Mouse (Mus musculus) kidney, adult 2 months (tissue): ENCODE data around the gene Rasgrp3. TPM values are rescaled to one million over a fixed set of nuclear protein-coding genes. Genes with fewer than 3 reads are reported as not detected.
A peak's percentile ranks its signal among the peaks of the same experiment; 100 is the strongest.

ENCODE experiments used
- DNase-seq: peaks from one replicate; pipeline ENCODE4 v3.0.0; 2021
- H3K27ac ChIP-seq: fragments of 200-500 bp; 2 replicates; pipeline ENCODE4 v1.5.1; 2012; ENCODE audit warnings: low read depth, low read length, control low read depth, inconsistent platforms; ENCODE audit not compliant: insufficient read depth
- H3K27me3 ChIP-seq: fragments of 200-500 bp; replicated peaks from 2 replicates; pipeline ENCODE4 v1.6.1; 2012; ENCODE audit warnings: mild to moderate bottlenecking, moderate library complexity, low read length, inconsistent platforms; ENCODE audit not compliant: control insufficient read depth, insufficient read depth
- H3K36me3 ChIP-seq: fragments of 200-500 bp; 2 replicates; pipeline ENCODE4 v1.6.1; 2012; ENCODE audit warnings: mild to moderate bottlenecking, moderate library complexity, low read length, inconsistent platforms; ENCODE audit not compliant: control insufficient read depth, insufficient read depth
- H3K4me1 ChIP-seq: fragments of 200-500 bp; 2 replicates; pipeline ENCODE4 v1.6.1; 2011; ENCODE audit warnings: low read length; ENCODE audit not compliant: control insufficient read depth, insufficient read depth
- H3K4me3 ChIP-seq: fragments of 200-500 bp; 2 replicates; pipeline ENCODE4 v1.5.1; 2011; ENCODE audit warnings: mild to moderate bottlenecking, low read depth, low read length, control low read depth; ENCODE audit not compliant: insufficient read depth
- CTCF ChIP-seq: fragments of 200-500 bp; conservative IDR thresholded peaks from 2 replicates; pipeline ENCODE4 v1.5.1; 2011; ENCODE audit warnings: low read depth, mild to moderate bottlenecking, control low read depth, low read length, moderate library complexity, mixed read lengths; ENCODE audit not compliant: insufficient read depth, insufficient read length
- POLR2A ChIP-seq: fragments of 200-500 bp; IDR thresholded peaks from one replicate; pipeline ENCODE4 v1.6.1; 2011; ENCODE audit warnings: low read depth, low read length, control low read depth
- WGBS: fragments of 180-500 bp; shearing (Covaris S2); methylation state at CpG from one replicate; pipeline ENCODE4 v1.1.7; 2018; 5-methylcytosine and 5-hydroxymethylcytosine counted together
- polyA plus RNA-seq: library from polyadenylated mRNA; depleted of rRNA; stranded (reverse); fragments of >200 nt; gene quantifications from 2 replicates; pipeline ENCODE4 v1.2.3, GENCODE M21; 2012

Rasgrp3 gene
- polyA plus RNA-seq, 1 experiment = 9.2 TPM

DNA sequence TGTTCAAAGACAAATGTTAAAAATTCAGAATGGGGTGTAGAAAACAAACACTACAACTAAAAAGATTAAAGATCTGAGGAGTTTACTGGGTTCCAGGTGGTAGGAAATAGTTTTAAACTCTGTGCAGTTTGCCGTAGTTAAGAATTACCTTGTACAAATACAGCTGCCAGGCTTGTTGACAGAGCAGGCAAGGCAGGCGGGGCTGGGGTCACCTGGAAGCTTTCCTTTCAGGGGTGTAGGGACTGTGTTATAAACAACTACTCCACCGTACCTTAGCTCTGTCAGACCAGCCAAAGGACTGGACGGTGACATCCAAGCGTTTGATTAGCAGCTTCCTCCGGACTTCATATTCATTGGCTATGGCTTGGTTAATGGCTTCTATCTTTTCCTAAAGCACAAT lies 103.4 kb downstream of the Rasgrp3 start:
- H3K4me3 ChIP-seq = no peak overlapping the region
- H3K27ac ChIP-seq = no peak overlapping the region
- no peaks in the 10 kb centered on the region for H3K36me3 ChIP-seq
- no peak for DNase-seq
- WGBS = 77% methylated on average over 6 of the region's 6 CpGs
- no peaks in the 10 kb centered on the region for H3K4me1 ChIP-seq
- H3K27me3 ChIP-seq = no peaks in the 10 kb centered on the region
- TF ChIP-seq CTCF (no peak), POLR2A (no peak)

DNA sequence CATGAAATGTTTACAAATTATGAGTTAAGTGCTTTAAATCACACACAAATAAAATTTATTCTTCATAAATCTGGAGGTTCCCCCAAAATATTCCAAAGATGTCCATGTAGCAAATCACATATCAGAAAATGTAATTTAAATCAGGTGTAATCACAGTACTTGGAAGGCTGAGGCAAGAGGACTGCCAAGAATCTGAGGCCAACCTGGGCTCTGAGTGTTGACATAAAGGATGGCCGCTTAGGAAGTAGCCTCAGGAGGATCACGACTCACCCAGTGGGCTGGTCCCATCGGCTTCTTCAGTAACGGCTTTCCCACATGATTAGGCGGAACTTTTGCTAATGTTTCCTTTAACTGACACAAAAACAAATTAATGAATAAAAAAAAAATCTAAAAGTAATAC lies 104.1 kb downstream of the Rasgrp3 start:
- Histone ChIP-seq H3K36me3 (no peaks in the 10 kb centered on the region), H3K4me3 (no peak overlapping the region), H3K27me3 (no peaks in the 10 kb centered on the region), H3K4me1 (no peaks in the 10 kb centered on the region), H3K27ac (no peak overlapping the region)
- DNase-seq = no peak
- TF ChIP-seq POLR2A (no peak), CTCF (no peak)
- 80% methylated on average over 5 of the region's 5 CpGs for WGBS

DNA sequence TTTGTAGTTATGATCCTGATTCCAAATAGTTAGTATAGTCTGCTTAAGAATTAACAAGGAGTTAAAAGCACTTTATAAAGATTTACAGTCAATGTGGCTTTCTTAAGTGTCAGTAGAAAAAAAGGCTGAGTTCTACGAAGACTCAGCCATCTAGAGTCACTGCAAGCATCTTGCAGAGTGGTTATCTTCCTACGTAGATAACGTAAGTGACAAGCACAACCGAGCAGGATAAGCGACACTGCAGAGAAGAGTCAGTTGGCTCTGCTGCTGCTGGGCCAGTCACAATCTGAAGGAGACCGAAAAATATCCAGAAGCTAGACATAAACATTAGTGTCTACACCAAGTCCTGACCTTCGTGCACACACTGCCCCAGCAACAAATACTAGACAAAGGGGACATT lies 107.7 kb downstream of the Rasgrp3 start:
- no peak for DNase-seq
- H3K27ac ChIP-seq = no peak overlapping the region
- H3K4me3 ChIP-seq = no peak overlapping the region
- no peak for TF ChIP-seq CTCF
- no peak for TF ChIP-seq POLR2A
- H3K36me3 ChIP-seq = peaks cover 2% of the 10 kb centered on the region; the same call in 1 of the 2 replicates
- no peaks in the 10 kb centered on the region for H3K27me3 ChIP-seq
- H3K4me1 ChIP-seq = no peaks in the 10 kb centered on the region
- WGBS = 74% methylated on average over 7 of the region's 7 CpGs

DNA sequence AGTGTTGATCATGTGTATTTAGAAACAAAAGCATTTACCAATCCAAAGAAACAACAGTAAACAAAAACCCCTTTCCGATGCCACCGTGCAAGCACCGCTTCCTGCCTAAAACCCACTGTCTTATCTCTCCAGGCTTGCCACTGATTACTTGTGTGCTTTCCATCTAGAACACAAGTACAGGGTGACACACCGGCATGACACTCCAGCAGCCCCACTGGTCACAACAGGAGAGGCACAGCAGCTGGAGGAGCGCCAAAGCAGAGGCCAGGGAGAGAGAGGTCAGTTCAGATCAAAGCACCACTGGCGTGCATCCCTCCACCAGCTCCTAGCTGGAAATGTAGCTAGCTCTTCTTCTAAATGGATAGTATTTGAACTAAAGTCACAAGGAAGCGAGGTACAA lies 108.6 kb downstream of the Rasgrp3 start:
- H3K27me3 ChIP-seq = no peaks in the 10 kb centered on the region
- WGBS = 75% methylated on average over 7 of the region's 7 CpGs
- no peak for DNase-seq
- no peaks in the 10 kb centered on the region for H3K4me1 ChIP-seq
- H3K4me3 ChIP-seq = no peak overlapping the region
- H3K36me3 ChIP-seq = peaks cover 2% of the 10 kb centered on the region; the same call in 1 of the 2 replicates
- no peak overlapping the region for H3K27ac ChIP-seq
- TF ChIP-seq CTCF (no peak), POLR2A (no peak)

DNA sequence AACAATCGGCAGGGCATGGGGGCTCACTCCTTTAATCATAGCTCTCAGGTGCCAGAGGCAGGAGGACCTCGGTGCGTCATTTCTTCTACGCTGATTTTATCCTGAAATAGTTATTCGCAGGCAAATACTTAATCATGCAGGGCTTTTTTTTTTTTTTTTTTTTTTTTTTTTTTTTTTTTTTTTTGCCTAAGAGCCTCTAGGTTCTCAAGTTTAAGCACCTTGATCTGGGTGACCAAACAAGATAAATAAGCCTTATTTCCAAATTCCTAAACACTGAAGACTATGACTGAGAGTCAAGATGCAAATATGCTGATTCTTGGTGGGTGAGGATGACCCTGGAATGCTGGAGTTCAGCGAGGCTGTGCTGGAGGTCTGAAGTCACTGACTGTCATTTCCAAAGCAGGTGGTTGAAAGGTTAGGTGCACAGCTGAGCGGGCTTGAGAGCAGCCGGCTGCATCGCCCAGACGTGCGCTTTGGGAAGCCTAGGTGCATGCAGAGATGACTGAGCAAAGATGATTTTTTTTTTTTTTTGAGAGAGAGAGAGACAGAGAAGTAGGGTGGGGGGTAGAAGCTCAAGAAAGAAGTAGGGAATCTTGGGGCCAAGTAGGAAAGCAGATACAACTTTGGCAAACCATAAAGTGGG lies 115.2 kb downstream of the Rasgrp3 start:
- 26% methylated on average over 11 of the region's 11 CpGs for whole genome bisulfite sequencing
- peaks cover 5% of the 10 kb centered on the region; the same call in 1 of the 2 replicates for H3K4me1 ChIP-seq
- DNase-seq = peak; percentile 50
- H3K27me3 ChIP-seq = no peaks in the 10 kb centered on the region
- H3K36me3 ChIP-seq = peaks cover 2% of the 10 kb centered on the region; the same call in 1 of the 2 replicates
- H3K27ac ChIP-seq = no peak overlapping the region
- H3K4me3 ChIP-seq = peak overlapping the region; percentile 93
- TF ChIP-seq CTCF (no peak), POLR2A (no peak)

DNA sequence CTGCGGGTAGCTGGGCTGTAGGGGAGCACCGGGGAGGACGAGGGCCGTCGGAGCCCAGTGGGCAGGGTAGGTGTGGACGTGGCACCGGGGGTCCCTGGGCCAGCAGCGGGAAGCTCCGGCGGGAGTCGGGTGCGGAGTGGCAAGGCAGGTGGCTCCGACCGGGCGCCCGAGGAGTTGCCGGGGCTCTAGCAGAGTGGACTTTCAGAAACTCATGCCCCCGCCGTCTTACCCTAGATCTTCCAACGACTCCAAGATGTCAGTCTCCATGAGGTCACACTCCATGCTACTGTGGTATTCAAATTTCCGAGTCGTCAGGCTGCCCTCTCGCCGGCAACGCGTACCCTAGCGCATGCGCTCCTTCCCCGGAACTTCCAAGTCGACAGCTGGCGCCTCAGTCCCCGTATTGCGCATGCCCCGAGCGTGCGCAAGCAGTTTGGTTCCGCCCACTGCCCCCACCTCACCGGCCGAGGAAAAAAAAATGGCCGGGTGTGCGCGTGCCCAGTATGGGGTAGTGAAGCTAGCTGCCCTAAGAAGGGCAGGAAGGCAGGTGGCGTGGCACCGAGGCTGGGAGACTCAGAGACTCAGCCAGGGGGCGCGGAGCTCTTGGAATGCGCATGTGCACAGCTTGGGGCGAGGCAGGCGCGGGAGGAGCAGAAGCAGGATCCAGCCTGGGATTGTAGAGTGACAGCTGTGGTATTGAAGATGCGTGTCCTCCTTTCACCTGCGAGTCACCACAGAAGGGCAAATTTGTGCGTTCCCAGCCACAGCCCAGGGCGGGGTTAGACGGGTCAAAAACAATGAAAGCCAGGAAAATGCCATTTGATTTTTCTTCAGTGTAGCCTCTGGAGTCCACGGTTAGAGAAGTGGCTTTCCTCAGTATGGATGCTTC lies 116.1 kb downstream of the Rasgrp3 start, which contains the start of gene Fam98a:
TSS of gene Fam98a (minus strand) at position 435 of the 889 bp plus-strand sequence.
- Histone ChIP-seq H3K36me3 (0 out of 2 replicates have a peak, but pooled peaks cover 2% of the 10 kb centered on the region), H3K27me3 (no peaks in the 10 kb centered on the region), H3K4me1 (peaks cover 5% of the 10 kb centered on the region; the same call in 1 of the 2 replicates), H3K4me3 (peak within 1 kb of the TSS; percentile 93), H3K27ac (peak within 1 kb of the TSS; percentile 39)
- whole genome bisulfite sequencing = under 1% methylated on average over 56 of the region's 56 CpGs
- TF ChIP-seq CTCF = peak; percentile 68
- TF ChIP-seq POLR2A = peak; percentile 80
- peak; percentile 99 for DNase-seq

DNA sequence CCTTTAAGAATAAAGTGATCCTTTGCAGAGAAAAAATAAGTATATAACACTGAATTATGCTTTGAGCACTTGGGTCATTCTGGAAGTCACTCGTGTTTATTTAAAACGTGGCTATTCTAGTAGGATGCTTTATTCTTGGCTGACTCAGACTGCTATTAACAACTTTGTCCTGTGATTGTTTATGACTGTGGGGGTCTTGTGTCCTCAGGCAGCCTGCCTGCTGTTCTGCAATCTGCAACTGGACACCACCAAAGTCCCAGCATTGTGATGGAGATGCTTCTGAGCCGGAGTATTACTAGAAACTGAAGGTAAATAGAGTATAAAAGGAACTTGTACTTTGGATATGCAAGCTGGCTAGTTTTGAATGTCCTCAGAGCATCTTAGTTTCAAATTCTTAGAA lies 121.3 kb downstream of the Rasgrp3 start:
- WGBS = 21% methylated on average over 3 of the region's 3 CpGs
- TF ChIP-seq POLR2A (no peak), CTCF (no peak)
- no peak for DNase-seq

More for the DNA sequence above, 121.3 kb downstream of the Rasgrp3 start:
- no peak overlapping the region for H3K27ac ChIP-seq
- H3K36me3 ChIP-seq = no peaks in the 10 kb centered on the region
- H3K4me1 ChIP-seq = no peaks in the 10 kb centered on the region; the same call in 1 of the 2 replicates
- no peak overlapping the region for H3K4me3 ChIP-seq
- H3K27me3 ChIP-seq = no peaks in the 10 kb centered on the region
